Mouse (Mus musculus): Measurements from ENCODE around the gene H3f3b.
A peak's percentile ranks its signal among the peaks of the same experiment; 100 is the strongest.

GRCm38 (mm10) chr11:116071510-116071909 lies 43.7 kb upstream of the H3f3b start:
- TF ChIP-seq POLR2A (IDR thresholded peaks at IDR 0.05; ENCODE audit: borderline replicate concordance, control insufficient read depth, low read depth, low read length): no peak
- TF ChIP-seq CTCF (IDR thresholded peaks at IDR 0.05; ENCODE audit: control insufficient read depth, insufficient read depth, low read length): peak; percentile 58

Measured in bone marrow, adult 2 months (tissue).